Mouse (Mus musculus): ENCODE measurements around the gene Bpi. TPM values are rescaled to one million over a fixed set of nuclear protein-coding genes. Genes with fewer than 3 reads are reported as not detected.
A peak's percentile ranks its signal among the peaks of the same experiment; 100 is the strongest.

Bpi gene
- polyA plus RNA-seq, 3 experiments from 2014 or later: not detected

GRCm38 (mm10) chr2:158243129-158243870 lies 14.6 kb upstream of the Bpi start:
- no peak for ATAC-seq

DNA sequence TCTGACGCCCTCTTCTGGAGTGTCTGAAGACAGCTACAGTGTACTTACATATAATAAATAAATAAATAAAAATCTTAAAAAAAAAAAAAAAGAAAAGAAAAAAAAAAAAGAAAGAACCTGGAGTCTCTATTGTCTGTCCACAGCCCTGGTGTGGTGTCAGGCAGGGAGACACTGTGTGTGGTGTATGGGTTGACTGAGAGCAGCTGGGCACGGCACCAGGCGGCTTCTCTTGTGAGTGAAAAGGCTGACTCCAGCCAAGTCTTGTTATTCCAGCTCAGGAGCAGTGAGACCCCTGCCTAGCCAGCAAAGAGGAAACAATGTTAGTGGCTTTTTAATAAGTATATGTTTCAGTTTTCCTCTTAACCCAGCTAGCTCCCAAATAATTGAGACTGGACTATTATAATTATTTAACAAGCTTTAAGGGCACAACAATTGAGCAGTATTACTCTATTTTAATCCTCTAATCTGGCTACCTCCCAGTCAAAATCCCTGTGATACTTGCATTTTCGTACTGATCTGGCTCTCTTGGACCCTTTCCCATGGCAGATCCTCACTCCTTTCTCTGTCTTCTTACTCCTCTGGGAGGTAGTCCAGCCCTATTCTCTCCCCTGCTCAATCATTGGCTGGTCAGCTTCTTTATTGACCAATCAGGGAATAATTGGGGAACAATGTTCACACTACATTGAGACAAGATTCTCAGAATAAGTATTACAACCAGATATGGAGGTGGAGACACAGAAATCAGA lies 12.6 kb upstream of the Bpi start:
- ATAC-seq: no peak

GRCm38 (mm10) chr2:158247852-158248251 lies 10.0 kb upstream of the Bpi start:
- no peak for ATAC-seq

GRCm38 (mm10) chr2:158248318-158248717 lies 9.6 kb upstream of the Bpi start:
- ATAC-seq: no peak

- no peak for ATAC-seq
These were observed 7.3 kb upstream of the Bpi start for GRCm38 (mm10) chr2:158250558-158250957.

GRCm38 (mm10) chr2:158253806-158254205 lies 4.1 kb upstream of the Bpi start:
- ATAC-seq: no peak

- ATAC-seq: no peak
These were observed 1.0 kb upstream of the Bpi start for GRCm38 (mm10) chr2:158256894-158257293.

- no peak for ATAC-seq
These were observed 887 bp downstream of the Bpi start for GRCm38 (mm10) chr2:158258781-158259180.

DNA sequence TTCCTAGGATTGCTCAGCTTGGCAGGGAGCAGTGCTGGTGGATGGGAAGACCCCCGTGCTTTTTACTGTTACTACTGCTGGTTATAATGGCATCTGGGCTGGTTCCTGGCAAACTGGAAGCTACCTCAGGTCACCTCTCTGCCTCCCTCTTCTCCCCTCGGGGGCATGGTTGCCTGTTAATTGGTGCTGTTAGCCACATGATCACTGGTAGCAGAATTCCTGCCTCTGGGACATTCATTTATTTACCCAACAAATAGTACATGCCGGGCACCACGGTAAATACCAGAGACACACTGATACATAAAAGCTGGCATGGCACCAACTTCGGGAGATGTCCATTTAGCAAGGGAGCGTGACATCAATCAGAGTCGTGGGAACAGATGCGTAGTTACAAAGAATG lies 1.6 kb downstream of the Bpi start:
- no peak for ATAC-seq

GRCm38 (mm10) chr2:158264877-158265276 lies 7.0 kb downstream of the Bpi start:
- no peak for ATAC-seq

DNA sequence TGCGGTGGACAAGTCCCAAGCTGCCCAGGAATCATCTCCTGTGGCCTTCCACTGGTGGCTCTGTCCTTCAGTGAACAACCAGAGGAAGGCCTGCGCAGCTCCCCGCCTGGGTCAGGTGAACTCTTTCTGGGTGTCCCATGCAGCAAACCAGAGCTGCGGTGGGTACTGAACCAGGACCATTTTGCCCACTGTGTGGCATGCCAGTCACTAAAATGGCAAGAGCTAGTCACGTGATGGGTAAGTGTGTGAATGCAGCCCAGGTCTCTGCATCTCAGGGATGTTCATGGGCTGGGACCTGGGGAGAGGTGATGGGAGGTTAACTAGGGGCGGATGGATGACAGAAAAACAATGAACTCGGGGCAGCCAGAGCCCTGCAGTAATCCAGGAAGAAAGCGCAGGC lies 12.1 kb downstream of the Bpi start:
- ATAC-seq: no peak

DNA sequence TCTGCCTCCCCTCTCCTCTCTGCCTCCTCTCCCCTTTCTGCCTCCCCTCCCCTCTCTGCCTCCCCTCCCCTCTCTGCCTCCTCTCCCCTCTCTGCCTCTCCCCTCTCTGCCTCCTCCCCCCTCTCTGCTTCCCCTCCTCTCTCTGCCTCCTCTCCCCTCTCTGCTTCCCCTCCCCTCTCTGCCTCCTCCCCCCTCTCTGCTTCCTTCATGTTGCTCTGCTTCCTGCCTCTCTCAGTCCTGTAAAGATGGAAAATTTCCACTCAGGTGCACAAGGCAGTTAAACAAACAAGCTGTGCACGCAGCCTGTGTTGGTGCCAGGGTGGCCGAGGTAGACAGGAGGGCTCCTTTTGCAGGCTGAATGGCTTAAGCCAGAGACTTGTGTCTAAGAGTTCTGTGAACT lies 15.8 kb downstream of the Bpi start:
- ATAC-seq: no peak

GRCm38 (mm10) chr2:158275349-158275748 lies 17.5 kb downstream of the Bpi start:
- ATAC-seq: no peak

DNA sequence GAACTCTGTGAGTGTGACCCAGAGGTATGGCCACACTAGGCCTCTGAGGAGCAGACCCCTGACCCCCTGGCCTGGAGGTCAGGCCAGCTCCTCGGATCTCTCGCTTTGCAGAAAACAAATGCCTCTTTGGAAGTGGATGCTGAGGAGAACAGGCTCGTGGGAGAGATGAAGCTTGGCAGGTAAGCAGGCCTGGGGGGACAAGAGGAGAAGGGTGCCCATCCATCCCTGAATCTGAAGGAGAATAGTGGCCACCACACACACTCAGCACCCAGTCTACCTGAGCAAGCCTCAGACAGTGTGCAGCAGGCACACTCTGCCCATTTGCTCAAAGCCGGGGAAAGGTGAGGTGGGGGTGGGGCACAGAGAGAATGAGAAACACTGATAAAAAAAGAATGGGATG lies 17.9 kb downstream of the Bpi start:
- no peak for ATAC-seq

- ATAC-seq: no peak
These were observed 18.6 kb downstream of the Bpi start for GRCm38 (mm10) chr2:158276451-158276850.

DNA sequence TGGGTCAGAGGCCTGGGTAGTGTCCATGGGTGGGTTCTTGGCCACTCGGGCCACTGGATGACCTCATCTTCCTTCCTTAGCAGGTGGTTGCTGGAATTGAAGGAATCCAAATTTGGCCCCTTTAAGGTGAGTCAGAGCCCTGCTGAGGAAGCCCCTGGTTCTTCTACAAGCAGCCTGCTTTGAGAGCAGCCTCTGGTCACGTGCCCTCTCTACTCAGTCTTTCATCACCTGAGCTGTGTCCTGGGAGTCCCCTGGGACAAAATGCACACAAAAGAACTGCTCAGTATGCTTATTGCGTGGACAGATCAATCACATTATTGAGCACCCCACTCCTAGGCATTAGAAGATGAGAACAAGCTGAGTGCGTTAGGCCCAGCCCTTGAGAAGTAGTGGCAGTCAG lies 19.0 kb downstream of the Bpi start:
- no peak for ATAC-seq

DNA sequence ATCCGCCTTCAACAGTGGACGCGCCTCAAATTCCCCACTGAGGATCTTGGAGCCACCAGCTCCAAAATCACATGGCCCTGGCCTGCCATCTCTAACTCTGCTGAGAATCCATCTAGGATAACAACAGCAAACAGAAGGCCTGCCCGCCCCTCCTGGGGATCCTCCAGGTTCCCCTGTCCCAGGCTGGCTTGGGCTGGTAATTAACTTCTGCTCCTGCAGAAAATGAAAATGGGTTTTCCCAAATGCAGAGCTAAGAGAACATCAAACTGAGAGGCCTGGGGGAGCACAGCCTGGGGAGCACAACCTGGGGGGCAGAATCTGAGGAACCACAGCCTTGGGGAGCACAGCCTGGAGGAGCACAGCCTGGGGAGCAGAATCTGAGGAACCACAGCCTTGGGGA lies 21.8 kb downstream of the Bpi start:
- no peak for ATAC-seq

GRCm38 (mm10) chr2:158281497-158282205 lies 23.8 kb downstream of the Bpi start:
- ATAC-seq: no peak

- no peak for ATAC-seq
These were observed 25.2 kb downstream of the Bpi start for GRCm38 (mm10) chr2:158283136-158283535.

DNA sequence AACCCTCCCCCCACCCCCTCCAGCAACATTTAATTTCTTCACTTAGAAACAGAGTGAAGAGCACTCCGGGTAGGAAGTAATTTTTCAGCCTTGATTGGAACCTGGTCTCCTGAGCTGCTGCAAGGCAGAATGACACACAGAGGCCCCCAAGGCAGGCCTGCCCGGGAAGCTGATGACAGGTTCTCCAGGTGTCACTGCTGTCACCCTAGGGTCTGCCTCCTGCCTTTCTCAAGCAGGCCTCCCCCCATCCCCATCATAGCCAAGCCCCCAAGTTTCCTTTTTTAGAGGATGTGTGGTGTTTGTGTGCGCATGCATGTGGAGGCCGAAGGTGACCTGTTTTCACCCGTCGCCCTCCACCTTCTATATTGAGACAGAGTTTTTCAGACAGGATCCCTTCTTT lies 25.9 kb downstream of the Bpi start:
- ATAC-seq: no peak

GRCm38 (mm10) chr2:158284571-158284970 lies 26.7 kb downstream of the Bpi start:
- ATAC-seq: peak; percentile 61

DNA sequence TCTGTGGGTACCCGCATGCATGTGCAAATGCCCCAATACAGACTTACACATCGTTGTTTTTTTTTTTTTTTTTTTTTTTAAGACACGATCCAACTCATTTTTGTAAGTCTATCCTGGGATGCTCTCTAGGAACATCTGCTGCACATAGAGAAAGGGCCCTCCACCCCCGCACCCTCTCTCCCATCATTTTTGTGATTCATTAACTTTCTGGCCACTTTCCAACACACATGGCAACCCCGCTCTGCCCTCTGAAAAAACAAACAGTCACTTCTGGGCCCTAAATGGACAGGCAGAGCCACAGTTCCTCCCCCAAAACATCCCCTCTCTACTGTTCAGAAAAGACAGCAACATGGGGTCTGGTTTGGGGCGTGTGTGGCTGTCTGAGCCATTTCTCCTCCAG lies 27.8 kb downstream of the Bpi start:
- ATAC-seq: no peak

DNA sequence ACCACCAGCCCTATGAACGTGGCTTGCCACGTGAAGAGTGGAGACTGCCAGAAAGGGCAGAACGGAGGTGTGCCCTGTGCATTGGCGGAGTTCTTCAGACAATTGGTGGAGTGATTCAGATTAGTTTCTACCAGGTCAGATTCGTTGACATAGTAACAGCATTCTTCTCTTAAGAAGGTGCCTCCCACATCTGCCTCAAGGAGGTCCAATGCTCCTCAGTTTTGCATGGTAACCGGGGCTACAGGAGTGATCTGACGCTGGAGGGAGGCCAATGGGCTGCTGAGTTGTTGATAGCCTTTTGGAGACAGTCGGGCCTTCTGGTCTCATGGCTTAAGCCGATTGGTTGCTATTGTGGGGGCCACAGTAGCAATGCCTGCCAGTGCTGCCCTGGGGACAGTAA lies 37.8 kb downstream of the Bpi start:
- no peak for ATAC-seq

DNA sequence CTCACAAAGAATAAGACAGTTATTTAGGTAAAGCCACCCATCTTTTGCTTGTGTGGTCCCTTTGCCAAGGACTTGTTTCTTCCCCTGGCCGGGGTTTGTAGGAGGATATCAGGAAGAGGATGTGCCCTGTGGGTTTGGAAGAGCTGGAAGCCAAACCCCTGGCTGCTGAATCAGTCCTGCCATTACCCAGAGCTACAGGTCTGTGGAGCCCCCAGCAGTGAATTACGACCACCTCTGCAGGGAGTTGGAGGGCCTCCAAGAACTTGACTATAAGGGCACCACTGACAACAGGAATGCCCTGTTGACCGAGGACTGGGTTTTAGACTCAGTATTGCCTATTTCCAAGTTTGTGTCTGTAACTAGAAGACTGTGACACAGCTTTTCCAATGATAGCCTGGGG lies 41.3 kb downstream of the Bpi start:
- ATAC-seq: no peak
